19 mouse cellular contexts compared by ENCODE assay signal in genomic region chr11:117941325-117941834, GRCm38 (mm10). TPM values are rescaled to one million over a fixed set of nuclear protein-coding genes. Genes with fewer than 3 reads are reported as not detected.
DNase-seq lines count a peak whose midpoint lies in the region; ATAC-seq and TF ChIP-seq lines count a peak whose summit lies in the region.
"Had no signal": no experiment of that assay in that cellular context is flagged by ENCODE, and none has a peak within 500 bp of the region (broad histone marks: within the 10 kb centered on the region; RNA-seq: fewer than 3 reads in every experiment).

No protein-coding gene starts in this region.

- intact Hi-C loops in heart, adult 2 months (cut with DNase I), result no loop called here

- no peaks in the 10 kb centered on the region for H3K36me3 ChIP-seq in heart, embryonic 13.5 days
- no peaks in the 10 kb centered on the region for H3K36me3 ChIP-seq in heart, adult 2 months (ENCODE audit: control insufficient read depth, insufficient read depth, low read length)
- H3K36me3 ChIP-seq in C2C12 (ENCODE audit: control insufficient read depth, insufficient read depth), result no peaks in the 10 kb centered on the region
- H3K36me3 ChIP-seq: G1E had no signal

- no peak for TF ChIP-seq CTCF in heart, adult 2 months (IDR thresholded peaks at IDR 0.05)
- no peak for TF ChIP-seq CTCF in C2C12 (IDR thresholded peaks at IDR 0.05; ENCODE audit: control insufficient read depth, insufficient read depth, insufficient read length)

- H3K79me2 ChIP-seq in heart, adult 2 months (replicated peaks; ENCODE audit: control insufficient read depth, insufficient read depth, low read length), result no peaks in the 10 kb centered on the region
- H3K79me2 ChIP-seq in C2C12 (ENCODE audit: control insufficient read depth, insufficient read depth), result peaks cover 7% of the 10 kb centered on the region

- no peak overlapping the region for H3K4me3 ChIP-seq in heart, embryonic 13.5 days
- no peak overlapping the region for H3K4me3 ChIP-seq in heart, adult 2 months
- peak overlapping the region; percentile 15 for H3K4me3 ChIP-seq in C2C12 (ENCODE audit: insufficient read depth, poor library complexity, severe bottlenecking)

- TF ChIP-seq EP300 in heart, adult 2 months (IDR thresholded peaks at IDR 0.05; ENCODE audit: insufficient read depth, low read depth, low read length), result no peak

- peak overlapping the region; percentile 55 for H3ac ChIP-seq in C2C12 (ENCODE audit: control insufficient read depth, insufficient read length, low read depth)

- no peak overlapping the region for H3K27ac ChIP-seq in heart, embryonic 13.5 days (replicated peaks)
- H3K27ac ChIP-seq in heart, adult 2 months, result no peak overlapping the region

- no peak for ATAC-seq in heart, embryonic 13.5 days (ENCODE audit: extremely low read depth, insufficient number of reproducible peaks, low FRiP score, low TSS enrichment)
- peak; percentile 36; the same call in 1 of the 2 replicates for ATAC-seq in granulocyte monocyte progenitor cell, adult 5-6 weeks (replicated peaks; ENCODE audit: poor library complexity, severe bottlenecking)
- ATAC-seq: CD4-positive, CD25-positive, alpha-beta regulatory T cell, adult 4 months; forebrain, postnatal 0 days; liver, postnatal 0 days; midbrain, embryonic 16.5 days had no signal

- 74% methylated on average over 8 of the region's 8 CpGs for WGBS in heart, embryonic 13.5 days
- WGBS in heart, adult 2 months, result 91% methylated on average over 8 of the region's 8 CpGs

- TF ChIP-seq POLR2A in heart, adult 2 months (IDR thresholded peaks at IDR 0.05; ENCODE audit: insufficient read depth, low read depth, low read length), result no peak

- peak overlapping the region; percentile 47; the same call in 1 of the 2 replicates for H3K9ac ChIP-seq in heart, embryonic 13.5 days
- H3K9ac ChIP-seq in heart, adult 2 months (ENCODE audit: low read depth, low read length), result no peak overlapping the region
- H3K9ac ChIP-seq: forebrain, postnatal 0 days; liver, postnatal 0 days had no signal

- H3K9me3 ChIP-seq in heart, embryonic 13.5 days, result no peaks in the 10 kb centered on the region
- H3K9me3 ChIP-seq: G1E had no signal

- no peaks in the 10 kb centered on the region for H3K79me3 ChIP-seq in C2C12 (ENCODE audit: low read depth)

- H3K4me2 ChIP-seq in heart, embryonic 13.5 days, result no peak overlapping the region

- peaks cover 36% of the 10 kb centered on the region for H3K4me1 ChIP-seq in heart, embryonic 13.5 days
- H3K4me1 ChIP-seq in heart, adult 2 months (ENCODE audit: control insufficient read depth, insufficient read depth, low read length), result peaks cover 11% of the 10 kb centered on the region

- DNase-seq in heart, adult 2 months, result no peak
- peak; percentile 87 for DNase-seq in 3134 (ENCODE audit: extremely low read depth, insufficient read length, low spot score)
- DNase-seq in spleen, postnatal 10 days (ENCODE audit: low spot score in 2 of 2), result no peak
- no peak for DNase-seq in yolk sac, embryonic 10.5 days (ENCODE audit: low spot score)
- DNase-seq: adrenal gland, postnatal 36 days; cerebellum, adult 2 months; cerebellum, postnatal 36 days; forebrain, postnatal 0 days; kidney, adult 8-10 months; kidney, postnatal 14 days; liver, postnatal 0 days; right cerebral cortex, postnatal 4 days; thymus, postnatal 25 days had no signal

- peaks cover 10% of the 10 kb centered on the region; the same call in 1 of the 2 replicates for H3K27me3 ChIP-seq in heart, embryonic 13.5 days (replicated peaks)
- no peaks in the 10 kb centered on the region for H3K27me3 ChIP-seq in heart, adult 2 months (ENCODE audit: control insufficient read depth, insufficient read depth, low read length)
- no peaks in the 10 kb centered on the region for H3K27me3 ChIP-seq in C2C12 (ENCODE audit: control insufficient read depth, insufficient read depth, insufficient read length)

TF ChIP-seq in C2C12, 6 proteins besides CTCF, POLR2A, EP300 and RAD21:
- TF ChIP-seq MYOG (IDR thresholded peaks at IDR 0.05; ENCODE audit: control insufficient read depth, extremely low read depth, insufficient read length), result no peak
- TF ChIP-seq MYOD1 (IDR thresholded peaks at IDR 0.05; ENCODE audit: control insufficient read depth, insufficient read length, low read depth), result peak; percentile 68
- TF ChIP-seq FOSL1 (IDR thresholded peaks at IDR 0.05; ENCODE audit: insufficient read depth, low read length, poor library complexity, severe bottlenecking), result peak; percentile 93
- TF ChIP-seq CEBPB (IDR thresholded peaks at IDR 0.05; ENCODE audit: low read depth), result no peak
- no peak for TF ChIP-seq USF1 (IDR thresholded peaks at IDR 0.05; ENCODE audit: low read depth)
- peak; percentile 68 for TF ChIP-seq MAX (IDR thresholded peaks at IDR 0.05)

RNA-seq across cellular contexts. Expression of gene Socs3, which starts 28.5 kb away (rescaled TPM):
- polyA plus RNA-seq in heart, embryonic 13.5 days (2015; fragmentation: Nextera tagmentation; extraction: Ambion mirVana), result 4.9 and 8.5 TPM in 2 replicates
- 1 to 10 TPM; 2.8 to 4.5 TPM for total RNA-seq in heart, adult 2 months (2021)
- polyA plus RNA-seq in heart, adult 2 months (2012; rRNA removed), result 3.7 and 4.4 TPM in 2 replicates
- polyA plus RNA-seq in C2C12 (2012; fragmentation: generic; extraction: Trizol), result 12.5 TPM
- total RNA-seq in granulocyte monocyte progenitor cell, adult 5-6 weeks (2014; fragmentation: Nextera tagmentation), result 0.41 TPM in 1 of 2 replicates, not detected in the other
- total RNA-seq in granulocyte monocyte progenitor cell, adult 5-6 weeks (2017), result 2.0 and 2.2 TPM in 2 replicates

RNA-seq across cellular contexts. Expression of gene Pgs1, which starts 44.7 kb away (rescaled TPM):
- 25.7 and 26.6 TPM in 2 replicates for polyA plus RNA-seq in heart, embryonic 13.5 days (2015; fragmentation: Nextera tagmentation; extraction: Ambion mirVana)
- total RNA-seq in heart, adult 2 months (2021), result 10 to 100 TPM; 17.9 to 18.1 TPM
- polyA plus RNA-seq in heart, adult 2 months (2012; rRNA removed), result 21.8 and 26.5 TPM in 2 replicates
- polyA plus RNA-seq in C2C12 (2012; fragmentation: generic; extraction: Trizol), result 65.8 TPM
- total RNA-seq in granulocyte monocyte progenitor cell, adult 5-6 weeks (2014; fragmentation: Nextera tagmentation), result 43.1 and 44.5 TPM in 2 replicates
- 18.8 and 23.3 TPM in 2 replicates for total RNA-seq in granulocyte monocyte progenitor cell, adult 5-6 weeks (2017)
